Mouse (Mus musculus) hindbrain, embryonic 11.5 days (tissue): Measurements from ENCODE around the gene 4933415A04Rik. TPM values are rescaled to one million over a fixed set of nuclear protein-coding genes. Genes with fewer than 3 reads are reported as not detected.

Experiments
- ATAC-seq: fragments of 200-750 bp; cut with Nextera tagmentation; 2 replicates; pipeline ENCODE4 v1.8.0; 2017; ENCODE audit warnings: mild to moderate bottlenecking, moderate TSS enrichment, moderate library complexity; ENCODE audit not compliant: low FRiP score
- DNase-seq: peaks from one replicate; pipeline ENCODE4 v3.0.0-alpha.2; 2015; ENCODE audit warnings: low spot score
- H3K27ac ChIP-seq: fragments of 300-500 bp; sonication (generic); 2 replicates; pipeline ENCODE4 v1.5.1; 2014; ENCODE audit warnings: mild to moderate bottlenecking, low read depth, low read length
- H3K27me3 ChIP-seq: fragments of 300-500 bp; sonication (generic); 2 replicates; pipeline ENCODE4 v1.6.1; 2014; ENCODE audit warnings: mild to moderate bottlenecking, low read length, moderate library complexity, mixed read lengths; ENCODE audit not compliant: control insufficient read depth, insufficient read depth
- H3K36me3 ChIP-seq: fragments of 300-500 bp; sonication (generic); 2 replicates; pipeline ENCODE4 v1.6.1; 2014; ENCODE audit warnings: mild to moderate bottlenecking, low read length, moderate library complexity, mixed read lengths; ENCODE audit not compliant: control insufficient read depth, insufficient read depth
- H3K4me1 ChIP-seq: fragments of 300-500 bp; sonication (generic); replicated peaks from 2 replicates; pipeline ENCODE4 v1.6.1; 2014; ENCODE audit warnings: low read length, mixed read lengths; ENCODE audit not compliant: control insufficient read depth, insufficient read depth
- H3K4me2 ChIP-seq: fragments of 300-500 bp; sonication (generic); replicated peaks from 2 replicates; pipeline ENCODE4 v1.6.1; 2014; ENCODE audit warnings: mild to moderate bottlenecking, low read depth, low read length
- H3K4me3 ChIP-seq: fragments of 300-500 bp; sonication (generic); 2 replicates; pipeline ENCODE4 v1.5.1; 2014; ENCODE audit warnings: low read depth, low read length
- H3K9ac ChIP-seq: fragments of 300-500 bp; sonication (generic); 2 replicates; pipeline ENCODE4 v1.6.1; 2014; ENCODE audit warnings: low read depth, low read length
- H3K9me3 ChIP-seq: fragments of 300-500 bp; sonication (generic); 2 replicates; pipeline ENCODE4 v1.6.1; 2016; ENCODE audit warnings: low read length; ENCODE audit not compliant: control insufficient read depth
- WGBS: fragments of 180-500 bp; shearing (Covaris S2); extraction: QIAGEN DNeasy Blood & Tissue Kit; methylation state at CpG from one replicate; pipeline ENCODE4 v1.1.7; 2014; 5-methylcytosine and 5-hydroxymethylcytosine counted together
- polyA plus RNA-seq: library from polyadenylated mRNA; unstranded; fragments of >200 nt; fragmentation: Nextera tagmentation; extraction: Ambion mirVana; gene quantifications from 2 replicates; pipeline ENCODE4 v1.2.1, GENCODE M21; 2014

The 4933415A04Rik gene
- polyA plus RNA-seq, 1 experiment from 2014 or later = 8.5 TPM

- H3K36me3 ChIP-seq = no peaks in the 10 kb centered on the region
- no peak overlapping the region for H3K9ac ChIP-seq
- WGBS = 83% methylated on average over 5 of the region's 5 CpGs
- H3K27me3 ChIP-seq = no peaks in the 10 kb centered on the region
- no peaks in the 10 kb centered on the region for H3K9me3 ChIP-seq
- no peak overlapping the region for H3K4me3 ChIP-seq
- H3K4me1 ChIP-seq = no peaks in the 10 kb centered on the region
- H3K4me2 ChIP-seq = no peak overlapping the region
- H3K27ac ChIP-seq = no peak overlapping the region
- DNase-seq (no peak), ATAC-seq (no peak)
Measured at GRCm38 (mm10) chr11:43610662-43611033, 23.8 kb downstream of the 4933415A04Rik start.

GRCm38 (mm10) chr11:43612834-43613488 lies 26.1 kb downstream of the 4933415A04Rik start:
- 32% methylated on average over 12 of the region's 12 CpGs for WGBS
- Histone ChIP-seq H3K36me3 (no peaks in the 10 kb centered on the region), H3K9ac (peak overlapping the region; percentile 24; the same call in 1 of the 2 replicates), H3K4me2 (no peak overlapping the region), H3K27ac (0 out of 2 replicates have a peak overlapping the region, but pooled peaks have one; percentile 10), H3K4me1 (no peaks in the 10 kb centered on the region), H3K4me3 (no peak overlapping the region), H3K9me3 (no peaks in the 10 kb centered on the region), H3K27me3 (no peaks in the 10 kb centered on the region)
- DNase-seq (peak; percentile 95), ATAC-seq (peak; percentile 90)

GRCm38 (mm10) chr11:43617924-43618323 lies 31.1 kb downstream of the 4933415A04Rik start:
- no peak overlapping the region for H3K9ac ChIP-seq
- peak overlapping the region; percentile 36; the same call in 1 of the 2 replicates for H3K27ac ChIP-seq
- DNase-seq (peak; percentile 29), ATAC-seq (peak; percentile 56; the same call in 1 of the 2 replicates)
- H3K36me3 ChIP-seq = no peaks in the 10 kb centered on the region
- H3K4me1 ChIP-seq = no peaks in the 10 kb centered on the region; the same call in 1 of the 2 replicates
- no peaks in the 10 kb centered on the region for H3K9me3 ChIP-seq
- H3K4me3 ChIP-seq = no peak overlapping the region
- H3K27me3 ChIP-seq = no peaks in the 10 kb centered on the region
- 40% methylated on average over 5 of the region's 5 CpGs for WGBS
- no peak overlapping the region for H3K4me2 ChIP-seq

- no peaks in the 10 kb centered on the region for H3K27me3 ChIP-seq
- DNase-seq = no peak
- H3K9ac ChIP-seq = no peak overlapping the region
- no peak overlapping the region for H3K4me3 ChIP-seq
- peak; percentile 66 for ATAC-seq
- H3K9me3 ChIP-seq = no peaks in the 10 kb centered on the region
- H3K4me1 ChIP-seq = no peaks in the 10 kb centered on the region; the same call in 1 of the 2 replicates
- H3K27ac ChIP-seq = peak overlapping the region; percentile 24; the same call in 1 of the 2 replicates
- no peaks in the 10 kb centered on the region for H3K36me3 ChIP-seq
- no peak overlapping the region for H3K4me2 ChIP-seq
- WGBS = 50% methylated on average over 7 of the region's 7 CpGs
Measured at GRCm38 (mm10) chr11:43618403-43618802, 31.6 kb downstream of the 4933415A04Rik start.

- WGBS = 80% methylated on average over 5 of the region's 5 CpGs
Measured at GRCm38 (mm10) chr11:43621769-43622168, 34.9 kb downstream of the 4933415A04Rik start.

GRCm38 (mm10) chr11:43624341-43624740 lies 37.5 kb downstream of the 4933415A04Rik start:
- Histone ChIP-seq H3K27me3 (no peaks in the 10 kb centered on the region), H3K4me3 (no peak overlapping the region), H3K4me1 (peaks cover 5% of the 10 kb centered on the region; the same call in 1 of the 2 replicates), H3K36me3 (no peaks in the 10 kb centered on the region), H3K9ac (no peak overlapping the region), H3K9me3 (no peaks in the 10 kb centered on the region), H3K27ac (no peak overlapping the region), H3K4me2 (no peak overlapping the region)
- 89% methylated on average over 1 of the region's 1 CpGs for WGBS
- ATAC-seq = no peak
- DNase-seq = no peak

More at GRCm38 (mm10) chr11:43621769-43622168, 34.9 kb downstream of the 4933415A04Rik start:
- H3K36me3 ChIP-seq = no peaks in the 10 kb centered on the region
- ATAC-seq (no peak), DNase-seq (no peak)
- H3K9me3 ChIP-seq = no peaks in the 10 kb centered on the region
- H3K9ac ChIP-seq = no peak overlapping the region
- H3K4me3 ChIP-seq = no peak overlapping the region
- peaks cover 3% of the 10 kb centered on the region; the same call in 1 of the 2 replicates for H3K4me1 ChIP-seq
- no peak overlapping the region for H3K27ac ChIP-seq
- H3K27me3 ChIP-seq = no peaks in the 10 kb centered on the region
- no peak overlapping the region for H3K4me2 ChIP-seq

GRCm38 (mm10) chr11:43626300-43626926 lies 39.6 kb downstream of the 4933415A04Rik start:
- ATAC-seq = peak; percentile 22; the same call in 1 of the 2 replicates
- DNase-seq = peak; percentile 41

GRCm38 (mm10) chr11:43626927-43627645 lies 40.2 kb downstream of the 4933415A04Rik start:
- ATAC-seq = no peak
- no peak overlapping the region for H3K27ac ChIP-seq
- peak; percentile 16 for DNase-seq

More at GRCm38 (mm10) chr11:43626300-43626926, 39.6 kb downstream of the 4933415A04Rik start:
- Histone ChIP-seq H3K27ac (peak overlapping the region; percentile 11; the same call in 1 of the 2 replicates), H3K36me3 (no peaks in the 10 kb centered on the region), H3K4me2 (peak overlapping the region; percentile 30), H3K4me3 (peak overlapping the region; percentile 2; the same call in 1 of the 2 replicates), H3K4me1 (peaks cover 5% of the 10 kb centered on the region; the same call in 1 of the 2 replicates), H3K27me3 (no peaks in the 10 kb centered on the region), H3K9me3 (no peaks in the 10 kb centered on the region), H3K9ac (no peak overlapping the region; the same call in 1 of the 2 replicates)
- 8% methylated on average over 12 of the region's 12 CpGs for WGBS

More at GRCm38 (mm10) chr11:43626927-43627645, 40.2 kb downstream of the 4933415A04Rik start:
- H3K27me3 ChIP-seq = no peaks in the 10 kb centered on the region
- H3K4me2 ChIP-seq = no peak overlapping the region; the same call in 1 of the 2 replicates
- no peak overlapping the region; the same call in 1 of the 2 replicates for H3K9ac ChIP-seq
- no peak overlapping the region for H3K4me3 ChIP-seq
- WGBS = 33% methylated on average over 18 of the region's 18 CpGs
- peaks cover 5% of the 10 kb centered on the region; the same call in 1 of the 2 replicates for H3K4me1 ChIP-seq
- no peaks in the 10 kb centered on the region for H3K36me3 ChIP-seq
- no peaks in the 10 kb centered on the region for H3K9me3 ChIP-seq
